Mouse (Mus musculus) hindbrain, embryonic 12.5 days (tissue): ENCODE measurements around the gene Olfr108. TPM values are rescaled to one million over a fixed set of nuclear protein-coding genes. Genes with fewer than 3 reads are reported as not detected.

Experiments used
- ATAC-seq: fragments of 200-750 bp; cut with Nextera tagmentation; 2 replicates; pipeline ENCODE4 v1.8.0; 2017; ENCODE audit warnings: moderate TSS enrichment; ENCODE audit not compliant: low FRiP score
- H3K27ac ChIP-seq: fragments of 300-500 bp; sonication (generic); 2 replicates; pipeline ENCODE4 v1.5.1; 2016; ENCODE audit warnings: mild to moderate bottlenecking
- H3K27me3 ChIP-seq: fragments of 300-500 bp; sonication (generic); 2 replicates; pipeline ENCODE4 v1.6.1; 2016; ENCODE audit warnings: mild to moderate bottlenecking
- H3K36me3 ChIP-seq: fragments of 300-500 bp; sonication (generic); 2 replicates; pipeline ENCODE4 v1.6.1; 2016; ENCODE audit warnings: mild to moderate bottlenecking
- H3K4me1 ChIP-seq: fragments of 300-500 bp; sonication (generic); 2 replicates; pipeline ENCODE4 v1.6.1; 2016
- H3K4me2 ChIP-seq: fragments of 300-500 bp; sonication (generic); replicated peaks from 2 replicates; pipeline ENCODE4 v1.6.1; 2016; ENCODE audit warnings: mild to moderate bottlenecking
- H3K4me3 ChIP-seq: fragments of 300-500 bp; sonication (generic); 2 replicates; pipeline ENCODE4 v1.5.1; 2016; ENCODE audit warnings: mild to moderate bottlenecking
- H3K9ac ChIP-seq: fragments of 300-500 bp; sonication (generic); 2 replicates; pipeline ENCODE4 v1.6.1; 2016; ENCODE audit warnings: mild to moderate bottlenecking, moderate library complexity
- H3K9me3 ChIP-seq: fragments of 300-500 bp; sonication (generic); replicated peaks from 2 replicates; pipeline ENCODE4 v1.6.1; 2016; ENCODE audit warnings: mild to moderate bottlenecking
- WGBS: fragments of 180-500 bp; shearing (Covaris S2); methylation state at CpG from one replicate; pipeline ENCODE4 v1.1.7; 2016; 5-methylcytosine and 5-hydroxymethylcytosine counted together
- polyA plus RNA-seq: library from polyadenylated mRNA; unstranded; fragments of >200 nt; fragmentation: Nextera tagmentation; extraction: Ambion mirVana; gene quantifications from 2 replicates; pipeline ENCODE4 v1.2.1, GENCODE M21; 2016

Olfr108 gene
- polyA plus RNA-seq = not detected in 2 replicates

DNA sequence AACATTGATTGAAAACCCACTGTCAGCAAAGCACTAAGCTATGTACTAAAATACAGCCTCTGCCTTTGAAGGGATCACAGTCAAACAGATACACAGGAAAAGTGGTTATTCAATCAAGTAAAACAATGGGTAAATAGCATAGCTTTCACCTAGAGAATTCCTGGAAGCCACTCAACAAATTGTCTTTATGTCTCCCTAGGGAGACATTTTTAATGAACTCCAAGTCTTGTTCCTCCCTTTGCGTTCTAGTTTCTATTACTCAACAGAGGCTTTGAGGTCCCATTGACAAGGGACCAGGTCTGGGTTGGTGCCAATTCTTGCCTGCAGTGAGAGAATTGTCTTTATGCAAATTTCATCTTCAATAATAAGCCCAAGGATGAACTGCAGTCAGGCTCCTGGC is at the start of gene Olfr108:
TSS of gene Olfr108 (plus strand) at position 301 of the 400 bp plus-strand sequence.
- Histone ChIP-seq H3K4me3 (no peak within 1 kb of the TSS), H3K27ac (no peak within 1 kb of the TSS), H3K9ac (no peak within 1 kb of the TSS), H3K4me2 (no peak within 1 kb of the TSS), H3K27me3 (no peaks in the 10 kb centered on the region), H3K4me1 (no peaks in the 10 kb centered on the region), H3K9me3 (no peaks in the 10 kb centered on the region), H3K36me3 (no peaks in the 10 kb centered on the region)
- ATAC-seq = no peak
- 90% methylated on average over 1 of the region's 1 CpGs for WGBS

DNA sequence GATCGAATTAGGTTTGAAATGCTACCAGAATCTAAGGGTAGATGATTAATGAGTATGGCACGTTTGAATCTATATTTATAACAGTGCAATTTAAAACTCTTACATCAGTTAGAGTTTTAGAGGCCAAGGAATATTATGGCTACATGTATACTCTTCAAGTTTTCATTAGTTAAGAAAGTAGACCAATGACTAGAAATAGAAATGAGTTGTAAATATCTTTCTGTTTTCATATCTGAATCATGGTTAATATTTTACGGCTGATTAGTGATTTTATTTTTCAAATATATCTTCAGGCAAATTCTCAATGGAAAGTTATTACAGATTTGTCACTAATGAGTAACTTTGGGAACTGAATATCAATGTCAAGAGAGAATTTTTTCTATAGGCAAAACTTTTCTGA is 46.4 kb upstream of the Olfr108 start, which contains the start of gene Olfr107:
TSS of gene Olfr107 (plus strand) at position 301 of the 400 bp plus-strand sequence.
- no peak within 1 kb of the TSS for H3K9ac ChIP-seq
- no peaks in the 10 kb centered on the region for H3K4me1 ChIP-seq
- WGBS = 87% methylated on average over 3 of the region's 3 CpGs
- H3K27me3 ChIP-seq = no peaks in the 10 kb centered on the region
- no peak for ATAC-seq
- H3K9me3 ChIP-seq = no peaks in the 10 kb centered on the region
- no peaks in the 10 kb centered on the region for H3K36me3 ChIP-seq
- H3K4me3 ChIP-seq = no peak within 1 kb of the TSS
- no peak within 1 kb of the TSS for H3K27ac ChIP-seq
- no peak within 1 kb of the TSS for H3K4me2 ChIP-seq

DNA sequence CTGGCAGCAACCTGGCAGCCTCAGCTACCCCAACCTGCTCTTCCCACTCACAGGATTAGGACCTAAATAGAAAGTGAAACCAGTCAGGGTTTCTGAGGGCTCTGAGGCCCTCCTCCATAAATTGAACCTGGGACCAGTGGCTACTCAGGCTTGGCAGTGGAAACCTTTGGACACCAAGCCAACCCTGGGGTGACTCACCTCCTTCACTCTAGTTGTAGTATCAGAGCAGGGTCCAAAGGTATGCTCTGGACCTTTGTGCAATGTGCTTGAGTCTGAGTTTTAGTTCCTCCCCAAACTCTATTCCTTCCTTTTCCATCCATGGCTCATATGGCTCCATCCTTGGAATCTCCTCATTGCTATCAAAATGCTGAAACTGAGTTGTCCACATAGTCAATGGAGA is 31.9 kb upstream of the Olfr108 start:
- no peaks in the 10 kb centered on the region for H3K36me3 ChIP-seq
- ATAC-seq = no peak
- no peak overlapping the region for H3K4me3 ChIP-seq
- no peaks in the 10 kb centered on the region for H3K27me3 ChIP-seq
- H3K9me3 ChIP-seq = 0 out of 2 replicates have a peak, but pooled peaks cover 4% of the 10 kb centered on the region
- H3K9ac ChIP-seq = no peak overlapping the region
- H3K27ac ChIP-seq = no peak overlapping the region
- H3K4me2 ChIP-seq = no peak overlapping the region
- H3K4me1 ChIP-seq = no peaks in the 10 kb centered on the region

DNA sequence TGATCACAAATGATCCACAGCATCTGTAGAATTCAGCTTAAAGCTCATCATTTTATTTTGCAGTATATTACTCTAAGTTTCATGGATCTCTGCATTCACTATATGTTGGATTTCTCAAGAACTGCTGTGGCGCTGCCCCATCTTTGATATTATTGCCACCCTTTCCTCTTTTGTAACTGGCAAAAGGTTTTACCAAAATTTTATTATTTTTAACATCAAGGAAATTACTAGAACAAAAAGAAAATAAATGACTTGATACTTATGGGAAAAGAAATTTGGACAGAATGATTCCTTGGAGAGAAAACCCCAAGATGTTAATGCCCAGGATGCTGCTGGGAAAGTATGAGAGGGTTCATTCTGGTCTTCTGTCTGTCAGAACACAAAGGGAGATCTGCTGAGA is 13.3 kb downstream of the Olfr108 start, which contains the start of gene Olfr109:
TSS of gene Olfr109 (plus strand) at position 301 of the 400 bp plus-strand sequence.
- Histone ChIP-seq H3K4me2 (no peak within 1 kb of the TSS), H3K9me3 (no peaks in the 10 kb centered on the region), H3K4me1 (no peaks in the 10 kb centered on the region), H3K36me3 (no peaks in the 10 kb centered on the region), H3K27me3 (no peaks in the 10 kb centered on the region), H3K9ac (no peak within 1 kb of the TSS), H3K4me3 (no peak within 1 kb of the TSS), H3K27ac (no peak within 1 kb of the TSS)
- 93% methylated on average over 1 of the region's 1 CpGs for WGBS
- ATAC-seq = no peak

DNA sequence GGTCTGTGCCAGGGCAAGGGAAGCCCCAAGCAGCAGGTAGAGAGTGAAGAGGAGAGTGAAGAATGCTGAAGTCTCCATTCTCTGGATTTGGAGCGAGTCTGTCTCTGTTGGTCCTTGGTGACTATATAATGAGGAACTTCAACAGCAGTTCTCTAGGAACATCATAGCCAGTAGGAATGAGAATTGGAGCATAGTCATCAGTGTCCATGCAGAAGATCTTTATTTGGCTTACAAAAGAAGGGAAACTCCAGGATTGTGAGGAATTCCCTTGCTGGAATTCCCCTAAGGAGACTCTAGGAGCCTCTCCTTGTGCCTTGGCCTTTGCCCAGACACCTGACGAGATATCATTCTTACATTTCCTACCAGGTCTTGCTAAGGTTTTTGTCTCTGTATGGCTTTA is 38.2 kb downstream of the Olfr108 start, which contains the start of gene H2-M2:
TSS of gene H2-M2 (minus strand) at position 101 of the 400 bp plus-strand sequence.
- Histone ChIP-seq H3K9me3 (no peaks in the 10 kb centered on the region), H3K27ac (no peak within 1 kb of the TSS), H3K27me3 (no peaks in the 10 kb centered on the region), H3K36me3 (no peaks in the 10 kb centered on the region), H3K4me3 (no peak within 1 kb of the TSS), H3K9ac (no peak within 1 kb of the TSS), H3K4me2 (no peak within 1 kb of the TSS), H3K4me1 (no peaks in the 10 kb centered on the region)
- 78% methylated on average over 2 of the region's 2 CpGs for WGBS
- ATAC-seq = no peak

DNA sequence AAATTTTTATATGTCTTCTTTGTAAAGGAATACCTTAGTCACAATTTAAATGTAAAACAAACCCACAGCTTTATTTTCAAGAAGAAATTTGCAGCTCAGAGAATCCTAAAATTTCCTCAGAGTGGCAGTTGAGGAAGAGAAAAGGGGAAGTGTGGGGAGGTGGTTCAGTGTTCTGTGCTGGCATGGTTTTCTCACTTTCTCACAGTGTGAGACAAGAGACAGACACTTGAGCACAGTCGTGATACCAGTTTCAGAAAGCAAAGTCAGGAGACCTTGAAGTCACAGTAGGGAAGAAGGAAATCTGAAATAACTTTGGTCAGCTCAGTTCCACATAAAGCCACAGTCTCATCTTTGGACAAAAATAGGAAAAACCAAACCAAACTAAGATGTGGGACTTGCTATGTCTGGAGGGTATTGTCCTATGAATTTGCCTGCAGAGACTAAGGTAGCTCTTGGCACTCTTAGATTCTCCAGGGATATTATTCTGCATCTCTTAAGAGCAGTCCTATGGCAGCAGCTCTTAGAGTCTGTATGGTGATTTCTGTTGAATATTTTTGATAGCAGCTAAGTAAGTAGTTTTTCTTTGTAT is 46.7 kb downstream of the Olfr108 start, which contains the start of gene Olfr110:
TSS of gene Olfr110 (plus strand) at position 539 of the 589 bp plus-strand sequence.
- no peaks in the 10 kb centered on the region for H3K4me1 ChIP-seq
- no peak within 1 kb of the TSS for H3K27ac ChIP-seq
- WGBS = 52% methylated on average over 1 of the region's 1 CpGs
- ATAC-seq = no peak
- H3K27me3 ChIP-seq = no peaks in the 10 kb centered on the region
- no peaks in the 10 kb centered on the region for H3K36me3 ChIP-seq
- H3K9ac ChIP-seq = no peak within 1 kb of the TSS
- no peak within 1 kb of the TSS for H3K4me2 ChIP-seq
- H3K9me3 ChIP-seq = no peaks in the 10 kb centered on the region
- H3K4me3 ChIP-seq = no peak within 1 kb of the TSS

Other genes starting within 250 kb of the Olfr108 start
- not detected in 2 replicates for gene Olfr94, start 244.5 kb upstream of the Olfr108 start, polyA plus RNA-seq
- not detected in 2 replicates for gene Olfr95, start 232.4 kb upstream of the Olfr108 start, polyA plus RNA-seq
- not detected in 2 replicates for gene Olfr96, start 225.3 kb upstream of the Olfr108 start, polyA plus RNA-seq
- not detected in 2 replicates for gene Olfr97, start 208.2 kb upstream of the Olfr108 start, polyA plus RNA-seq
- not detected in 2 replicates for gene Olfr98, start 181.7 kb upstream of the Olfr108 start, polyA plus RNA-seq
- gene H2-M3, start 175.3 kb upstream of the Olfr108 start, polyA plus RNA-seq = 0.92 and 0.95 TPM in 2 replicates
- gene Olfr99, start 162.0 kb upstream of the Olfr108 start, polyA plus RNA-seq = not detected in 2 replicates
- not detected in 2 replicates for gene Olfr101, start 141.2 kb upstream of the Olfr108 start, polyA plus RNA-seq
- gene Olfr102, start 128.4 kb upstream of the Olfr108 start, polyA plus RNA-seq = not detected in 2 replicates
- not detected in 2 replicates for gene Olfr103, start 105.8 kb upstream of the Olfr108 start, polyA plus RNA-seq
- gene Olfr104-ps, start 85.9 kb upstream of the Olfr108 start, polyA plus RNA-seq = not detected in 2 replicates
- gene Olfr105-ps, start 66.4 kb upstream of the Olfr108 start, polyA plus RNA-seq = not detected in 2 replicates
- not detected in 2 replicates for gene Olfr106-ps, start 55.1 kb upstream of the Olfr108 start, polyA plus RNA-seq
- not detected in 2 replicates for gene Olfr107, start 46.3 kb upstream of the Olfr108 start, polyA plus RNA-seq
- not detected in 2 replicates for gene Olfr109, start 13.4 kb downstream of the Olfr108 start, polyA plus RNA-seq
- gene H2-M2, start 38.1 kb downstream of the Olfr108 start, polyA plus RNA-seq = not detected in 2 replicates
- gene Olfr110, start 47.0 kb downstream of the Olfr108 start, polyA plus RNA-seq = not detected in 2 replicates
- gene Olfr111, start 62.5 kb downstream of the Olfr108 start, polyA plus RNA-seq = not detected in 2 replicates
- gene Olfr112, start 124.0 kb downstream of the Olfr108 start, polyA plus RNA-seq = not detected in 2 replicates
- gene Olfr113, start 132.2 kb downstream of the Olfr108 start, polyA plus RNA-seq = not detected in 2 replicates
- not detected in 2 replicates for gene Olfr114, start 147.3 kb downstream of the Olfr108 start, polyA plus RNA-seq
- not detected in 2 replicates for gene Olfr115, start 181.6 kb downstream of the Olfr108 start, polyA plus RNA-seq
- gene Olfr116, start 181.7 kb downstream of the Olfr108 start, polyA plus RNA-seq = not detected in 2 replicates
- not detected in 2 replicates for gene Olfr117, start 218.3 kb downstream of the Olfr108 start, polyA plus RNA-seq
- not detected in 2 replicates for gene Olfr118, start 221.5 kb downstream of the Olfr108 start, polyA plus RNA-seq